Mouse (Mus musculus) midbrain, embryonic 10.5 days (tissue): ENCODE results near the gene Sbk3. TPM values are rescaled to one million over a fixed set of nuclear protein-coding genes. Genes with fewer than 3 reads are reported as not detected.
"Not testable (repeated sequence)": the region's sequence is repeated elsewhere in the genome, so short reads cannot be mapped to it uniquely, and the experiment has no call there.

Experiments used
- DNase-seq: peaks from one replicate; pipeline ENCODE4 v3.0.0-alpha.2; 2017; ENCODE audit warnings: low spot score
- H3K27ac ChIP-seq: fragments of 300-500 bp; sonication (generic); replicated peaks from 2 replicates; pipeline ENCODE4 v1.5.1; 2016; ENCODE audit warnings: mild to moderate bottlenecking
- H3K27me3 ChIP-seq: fragments of 300-500 bp; sonication (generic); 2 replicates; pipeline ENCODE4 v1.6.1; 2016; ENCODE audit warnings: low read depth, mild to moderate bottlenecking; ENCODE audit not compliant: poor library complexity, severe bottlenecking
- H3K36me3 ChIP-seq: fragments of 300-500 bp; sonication (generic); 2 replicates; pipeline ENCODE4 v1.6.1; 2016; ENCODE audit warnings: mild to moderate bottlenecking, moderate library complexity
- H3K4me1 ChIP-seq: fragments of 300-500 bp; sonication (generic); 2 replicates; pipeline ENCODE4 v1.6.1; 2016
- H3K4me3 ChIP-seq: fragments of 300-500 bp; sonication (generic); 2 replicates; pipeline ENCODE4 v1.5.1; 2016; ENCODE audit warnings: mild to moderate bottlenecking, moderate library complexity
- H3K9me3 ChIP-seq: fragments of 300-500 bp; sonication (generic); replicated peaks from 2 replicates; pipeline ENCODE4 v1.6.1; 2016; ENCODE audit warnings: mild to moderate bottlenecking
- WGBS: fragments of 180-500 bp; shearing (Covaris S2); methylation state at CpG from one replicate; pipeline ENCODE4 v1.1.7; 2016; 5-methylcytosine and 5-hydroxymethylcytosine counted together
- polyA plus RNA-seq: library from polyadenylated mRNA; unstranded; fragments of >200 nt; fragmentation: Nextera tagmentation; extraction: Ambion mirVana; gene quantifications from 2 replicates; pipeline ENCODE4 v1.2.1, GENCODE M21; 2016

The Sbk3 gene
- polyA plus RNA-seq, 1 experiment from 2014 or later: not detected

GRCm38 (mm10) chr7:5008229-5008628 is 37.3 kb upstream of the Sbk3 start:
- 95% methylated on average over 26 of the region's 26 CpGs for WGBS
- H3K27me3 ChIP-seq: no peaks in the 10 kb centered on the region
- H3K4me1 ChIP-seq: peaks cover 2% of the 10 kb centered on the region
- H3K4me3 ChIP-seq: 0 out of 2 replicates have a peak overlapping the region, but pooled peaks have one; percentile 11
- peaks cover 19% of the 10 kb centered on the region for H3K9me3 ChIP-seq
- H3K27ac ChIP-seq: no peak overlapping the region
- no peak for DNase-seq
- H3K36me3 ChIP-seq: peaks cover 75% of the 10 kb centered on the region

DNA sequence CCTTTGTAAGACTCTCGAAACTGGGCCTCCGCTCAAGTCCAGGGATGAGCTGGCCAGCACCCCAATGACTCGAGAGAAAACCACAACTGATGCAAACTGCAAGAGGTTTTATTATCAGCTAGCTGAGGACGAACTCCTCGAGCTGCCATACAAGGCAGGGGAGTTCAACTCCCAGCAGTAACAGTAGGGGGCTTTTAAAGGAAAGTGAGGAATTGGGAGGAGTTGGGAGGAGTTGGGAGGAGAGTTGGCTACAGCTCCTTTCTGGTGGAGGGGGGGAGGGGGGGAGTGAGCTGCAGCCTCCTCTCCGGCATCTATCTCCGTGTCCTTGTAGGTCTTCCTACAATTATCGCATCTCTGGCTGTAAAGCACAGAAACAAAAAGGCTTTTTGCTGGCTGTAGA is 31.9 kb upstream of the Sbk3 start:
- not testable (repeated sequence) for H3K4me1 ChIP-seq, H3K27me3 ChIP-seq, H3K4me3 ChIP-seq, DNase-seq, H3K27ac ChIP-seq
- 77% methylated on average over 8 of the region's 8 CpGs for WGBS
- Histone ChIP-seq H3K9me3 (peaks cover 21% of the 10 kb centered on the region), H3K36me3 (peaks cover 22% of the 10 kb centered on the region)

DNA sequence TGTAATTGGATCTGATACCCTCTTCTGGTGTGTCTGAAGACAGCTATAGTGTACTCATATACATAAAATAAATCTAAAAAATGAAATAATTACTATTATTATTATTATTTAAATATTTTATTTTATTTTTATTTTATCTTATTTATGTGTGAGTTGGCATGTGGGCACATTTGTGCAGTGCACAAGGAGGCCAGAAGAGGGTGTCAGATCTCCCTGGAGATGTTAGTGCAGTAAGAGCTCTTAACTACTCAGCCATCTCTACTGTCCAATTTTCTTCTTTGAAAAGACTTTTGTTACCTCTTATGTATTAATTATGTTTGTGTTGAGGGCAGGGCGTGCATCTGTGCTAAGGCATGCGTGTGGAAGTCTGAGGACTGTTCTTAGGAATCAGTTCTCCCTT is 28.9 kb upstream of the Sbk3 start:
- Histone ChIP-seq H3K9me3 (peaks cover 21% of the 10 kb centered on the region), H3K36me3 (no peaks in the 10 kb centered on the region), H3K27me3 (peaks cover 5% of the 10 kb centered on the region), H3K27ac (no peak overlapping the region), H3K4me1 (peaks cover 19% of the 10 kb centered on the region), H3K4me3 (no peak overlapping the region)
- 69% methylated on average over 2 of the region's 2 CpGs for WGBS
- no peak for DNase-seq

GRCm38 (mm10) chr7:4996934-4997333 is 26.0 kb upstream of the Sbk3 start:
- Histone ChIP-seq H3K9me3 (peaks cover 25% of the 10 kb centered on the region), H3K36me3 (peaks cover 28% of the 10 kb centered on the region), H3K27me3 (peaks cover 33% of the 10 kb centered on the region), H3K4me3 (peak overlapping the region; percentile 78), H3K4me1 (peaks cover 42% of the 10 kb centered on the region), H3K27ac (no peak overlapping the region)
- WGBS: 78% methylated on average over 8 of the region's 8 CpGs
- DNase-seq: no peak

DNA sequence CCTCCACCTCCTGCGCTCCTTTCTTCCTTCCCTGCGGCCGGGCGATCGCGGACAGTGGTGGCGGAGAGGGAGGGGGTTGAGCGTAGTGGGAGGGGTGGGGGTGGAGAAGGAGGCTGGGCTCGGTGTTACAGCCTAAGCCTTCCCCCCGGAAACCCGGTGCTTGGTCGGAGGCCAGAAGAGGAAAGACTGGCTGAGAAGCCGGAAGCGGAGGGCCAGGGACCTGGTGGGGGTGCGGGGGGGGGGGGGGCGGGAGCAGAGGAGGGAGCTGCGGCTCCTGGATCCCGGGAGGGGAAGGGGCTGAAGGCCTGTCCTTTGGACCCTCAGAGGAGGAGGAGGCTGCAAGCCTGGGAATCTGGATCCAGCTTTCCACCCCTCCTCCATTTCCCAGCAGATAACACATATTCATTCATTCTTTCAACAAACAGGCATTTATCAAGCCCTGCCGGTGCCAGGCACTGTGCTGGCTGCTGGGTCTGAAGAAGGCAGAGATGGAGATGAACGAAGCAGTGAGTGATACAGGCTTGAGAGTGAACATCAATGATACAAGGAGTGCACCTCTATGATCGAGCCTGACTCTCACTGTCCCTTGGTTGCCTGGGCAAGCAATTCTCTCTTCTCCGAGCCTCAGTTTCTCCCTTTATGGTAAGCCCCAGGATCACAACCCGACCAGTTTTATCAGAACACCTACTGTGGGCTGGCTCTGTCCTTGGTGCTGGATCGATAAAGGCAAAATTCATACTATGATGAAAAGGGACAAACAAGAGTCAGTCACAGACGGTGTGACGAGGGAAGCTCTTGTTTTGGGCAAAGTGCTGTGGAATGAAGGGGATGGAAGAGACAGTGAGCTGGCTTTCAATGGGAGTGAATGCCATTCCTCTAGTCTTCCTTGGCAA is 25.3 kb upstream of the Sbk3 start, which contains the start of gene Zfp579:
Gene Zfp579, minus strand, starts transcription at position 156 of the 893 bp plus-strand sequence.
- peak; percentile 94 for DNase-seq
- peak within 1 kb of the TSS; percentile 78 for H3K4me3 ChIP-seq
- 7% methylated on average over 20 of the region's 26 CpGs for WGBS
- peaks cover 42% of the 10 kb centered on the region for H3K4me1 ChIP-seq
- H3K27me3 ChIP-seq: peaks cover 33% of the 10 kb centered on the region
- peaks cover 35% of the 10 kb centered on the region for H3K36me3 ChIP-seq
- H3K9me3 ChIP-seq: peaks cover 26% of the 10 kb centered on the region
- peak within 1 kb of the TSS; percentile 90 for H3K27ac ChIP-seq

GRCm38 (mm10) chr7:4995268-4996002 is 24.5 kb upstream of the Sbk3 start:
- Histone ChIP-seq H3K9me3 (peaks cover 34% of the 10 kb centered on the region), H3K27ac (peak overlapping the region; percentile 90), H3K27me3 (peaks cover 33% of the 10 kb centered on the region), H3K36me3 (peaks cover 42% of the 10 kb centered on the region), H3K4me1 (peaks cover 42% of the 10 kb centered on the region), H3K4me3 (peak overlapping the region; percentile 78)
- no peak for DNase-seq
- WGBS: 7% methylated on average over 19 of the region's 19 CpGs

- H3K4me3 ChIP-seq: peak overlapping the region; percentile 78
- H3K27ac ChIP-seq: no peak overlapping the region; the same call in 1 of the 2 replicates
- 48% methylated on average over 59 of the region's 59 CpGs for WGBS
- H3K27me3 ChIP-seq: peaks cover 33% of the 10 kb centered on the region
- peaks cover 34% of the 10 kb centered on the region for H3K9me3 ChIP-seq
- peak; percentile 40 for DNase-seq
- H3K36me3 ChIP-seq: peaks cover 42% of the 10 kb centered on the region
- H3K4me1 ChIP-seq: peaks cover 42% of the 10 kb centered on the region
These were observed 23.2 kb upstream of the Sbk3 start for GRCm38 (mm10) chr7:4993999-4994788.

- H3K36me3 ChIP-seq: peaks cover 42% of the 10 kb centered on the region
- H3K27ac ChIP-seq: no peak overlapping the region; the same call in 1 of the 2 replicates
- no peak for DNase-seq
- WGBS: 25% methylated on average over 55 of the region's 55 CpGs
- peaks cover 42% of the 10 kb centered on the region for H3K4me1 ChIP-seq
- peaks cover 33% of the 10 kb centered on the region for H3K27me3 ChIP-seq
- H3K4me3 ChIP-seq: peak overlapping the region; percentile 78
- peaks cover 34% of the 10 kb centered on the region for H3K9me3 ChIP-seq
These were observed 22.5 kb upstream of the Sbk3 start for GRCm38 (mm10) chr7:4993347-4993998.

- Histone ChIP-seq H3K9me3 (peaks cover 17% of the 10 kb centered on the region), H3K4me3 (no peak overlapping the region), H3K27ac (no peak overlapping the region), H3K36me3 (peaks cover 27% of the 10 kb centered on the region), H3K4me1 (peaks cover 7% of the 10 kb centered on the region), H3K27me3 (peaks cover 12% of the 10 kb centered on the region)
- DNase-seq: no peak
- 75% methylated on average over 2 of the region's 2 CpGs for WGBS
These were observed 17.3 kb upstream of the Sbk3 start for GRCm38 (mm10) chr7:4988250-4988649.

GRCm38 (mm10) chr7:4976832-4977231 is 5.9 kb upstream of the Sbk3 start:
- Histone ChIP-seq H3K36me3 (no peaks in the 10 kb centered on the region), H3K27ac (no peak overlapping the region), H3K4me1 (no peaks in the 10 kb centered on the region), H3K27me3 (no peaks in the 10 kb centered on the region), H3K9me3 (no peaks in the 10 kb centered on the region), H3K4me3 (no peak overlapping the region)
- no peak for DNase-seq
- WGBS: 86% methylated on average over 7 of the region's 7 CpGs

DNA sequence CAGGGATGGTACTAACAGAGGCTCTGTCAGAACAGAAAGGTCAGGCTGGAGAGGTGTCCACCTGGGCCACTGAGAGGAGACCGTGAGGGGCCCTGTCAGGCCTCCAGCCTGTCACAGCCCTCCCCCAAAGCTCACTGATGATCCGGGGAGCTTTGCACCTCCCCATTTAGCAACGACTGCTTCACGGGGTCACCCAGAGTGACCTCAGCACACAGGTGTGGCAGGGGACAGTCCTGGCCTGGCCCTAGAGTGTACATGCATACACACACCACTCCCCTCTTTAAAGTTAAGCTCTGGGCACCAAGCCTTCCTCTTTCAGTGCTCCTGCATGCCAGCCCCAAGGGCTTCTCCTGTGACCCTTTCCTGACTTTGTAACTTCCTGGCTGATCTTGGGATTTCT is 4.5 kb upstream of the Sbk3 start:
- H3K27ac ChIP-seq: no peak overlapping the region
- no peaks in the 10 kb centered on the region for H3K9me3 ChIP-seq
- WGBS: 68% methylated on average over 4 of the region's 4 CpGs
- H3K27me3 ChIP-seq: no peaks in the 10 kb centered on the region
- H3K36me3 ChIP-seq: no peaks in the 10 kb centered on the region
- no peak overlapping the region for H3K4me3 ChIP-seq
- H3K4me1 ChIP-seq: peaks cover 10% of the 10 kb centered on the region
- DNase-seq: no peak
